Mouse (Mus musculus) retina, embryonic 14.5 days (tissue): ENCODE measurements at regions not wholly inside any gene's neighbourhood (a gene's known extent, or its start where the extent isn't known, plus 50 kb on each side); places are given as distances from the start of the nearest gene placed in this dataset.
A peak's percentile ranks its signal among the peaks of the same experiment; 100 is the strongest.

Experiments used
- DNase-seq: peaks from one replicate; pipeline ENCODE4 v3.0.0-alpha.2; 2015; ENCODE audit warnings: low spot score

DNA sequence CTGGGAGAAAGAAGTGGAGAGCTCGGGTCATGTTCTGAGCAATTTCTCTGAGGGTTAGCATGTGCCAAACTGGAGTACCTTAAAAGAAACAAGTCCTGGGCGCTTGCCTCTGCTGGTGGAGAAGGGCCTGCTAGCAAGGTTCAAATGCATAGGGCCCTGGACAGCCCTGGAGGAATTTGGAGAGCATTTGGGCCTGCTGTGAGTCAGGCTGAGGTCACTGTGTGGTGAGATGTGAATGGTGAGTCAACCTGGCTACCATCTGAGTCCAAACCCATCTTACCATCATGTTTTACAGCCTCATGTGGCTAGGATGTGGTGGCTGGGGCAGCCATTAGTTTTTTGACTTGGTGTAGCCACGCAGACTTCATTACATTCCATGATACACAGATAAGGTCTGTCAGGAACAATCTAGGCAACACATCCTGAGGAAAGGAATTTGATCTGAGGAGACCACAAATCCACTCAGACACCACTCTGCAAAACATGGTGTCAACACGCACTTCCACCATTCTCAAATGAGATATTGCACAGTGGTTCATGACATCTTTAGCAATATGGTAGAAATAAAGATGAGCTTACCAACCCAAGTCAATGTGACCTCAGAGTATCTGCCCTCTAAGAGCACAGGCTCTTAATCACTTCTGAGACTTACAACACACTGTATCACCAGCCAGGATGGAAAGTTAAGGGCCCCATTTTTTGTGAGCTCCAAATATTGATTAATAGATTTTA lies 83.1 kb downstream of the Thbs2 start:
- DNase-seq, result no peak

DNA sequence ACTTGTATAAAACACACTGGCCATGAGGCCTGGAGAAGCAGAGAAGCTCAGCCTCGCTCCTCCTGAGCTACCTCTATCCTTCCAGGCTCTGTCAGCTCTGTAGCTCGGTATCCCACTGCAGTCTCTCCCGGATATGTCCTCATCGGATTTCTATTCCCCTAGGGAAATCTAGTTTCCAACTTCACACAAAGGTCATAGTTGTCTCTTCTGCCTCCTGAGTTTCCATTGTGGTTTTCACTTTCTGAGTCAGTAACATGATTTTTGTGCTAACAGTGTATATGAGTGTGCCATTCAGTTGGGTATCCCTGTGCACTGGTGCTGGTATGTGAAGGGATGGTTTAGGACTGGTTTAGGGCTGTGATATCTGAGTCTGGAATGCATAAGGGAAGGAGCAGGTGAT lies 85.2 kb downstream of the Thbs2 start:
- DNase-seq, result no peak

- DNase-seq, result no peak
Measured at GRCm38 (mm10) chr17:14606356-14606989, 87.6 kb downstream of the Thbs2 start.

- no peak for DNase-seq
Measured at GRCm38 (mm10) chr17:14599681-14600080, 94.4 kb downstream of the Thbs2 start.

- no peak for DNase-seq
Measured at GRCm38 (mm10) chr17:14596470-14596869, 97.6 kb downstream of the Thbs2 start.

DNA sequence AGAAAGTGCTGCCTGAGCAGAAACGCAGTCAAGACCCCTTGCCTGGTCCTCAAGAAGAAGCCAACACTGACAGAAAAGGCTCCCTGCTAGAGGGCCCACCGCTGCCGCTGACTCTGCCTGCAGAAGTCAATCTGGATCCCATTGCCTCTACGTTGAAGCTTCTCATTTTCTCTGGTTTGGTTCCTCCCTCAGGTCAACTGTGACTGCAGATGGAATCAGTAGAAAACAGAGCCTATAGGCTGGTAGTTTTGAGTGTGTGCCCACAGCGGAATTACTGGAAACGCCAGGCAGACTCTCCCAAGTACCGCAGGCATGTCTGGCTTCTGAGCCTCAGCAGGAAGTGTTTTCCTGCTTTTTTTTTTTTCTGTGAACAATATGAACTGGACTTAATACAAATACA lies 98.5 kb downstream of the Thbs2 start:
- DNase-seq, result no peak

- no peak for DNase-seq
Measured at GRCm38 (mm10) chr17:14588086-14588817, 105.8 kb downstream of the Thbs2 start.

DNA sequence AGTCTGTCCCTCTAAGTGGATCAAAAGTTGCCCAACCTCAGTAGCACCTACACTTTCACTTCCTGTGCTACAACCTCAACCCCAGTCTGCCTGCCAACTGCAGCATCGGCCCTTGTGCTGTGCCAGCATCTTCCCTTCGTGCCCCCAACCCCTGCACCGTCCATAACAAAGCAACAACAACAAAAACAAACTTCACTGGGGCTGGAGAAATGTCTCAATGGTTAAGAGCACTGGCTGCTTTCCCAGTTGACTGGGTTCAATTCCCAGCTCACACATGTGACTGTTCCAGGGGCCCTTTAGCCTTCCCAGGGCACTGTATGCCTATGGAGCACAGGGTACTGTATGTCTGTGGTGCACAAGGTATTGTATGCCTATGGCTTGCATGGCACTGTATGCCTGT lies 114.4 kb downstream of the Thbs2 start:
- DNase-seq, result no peak

DNA sequence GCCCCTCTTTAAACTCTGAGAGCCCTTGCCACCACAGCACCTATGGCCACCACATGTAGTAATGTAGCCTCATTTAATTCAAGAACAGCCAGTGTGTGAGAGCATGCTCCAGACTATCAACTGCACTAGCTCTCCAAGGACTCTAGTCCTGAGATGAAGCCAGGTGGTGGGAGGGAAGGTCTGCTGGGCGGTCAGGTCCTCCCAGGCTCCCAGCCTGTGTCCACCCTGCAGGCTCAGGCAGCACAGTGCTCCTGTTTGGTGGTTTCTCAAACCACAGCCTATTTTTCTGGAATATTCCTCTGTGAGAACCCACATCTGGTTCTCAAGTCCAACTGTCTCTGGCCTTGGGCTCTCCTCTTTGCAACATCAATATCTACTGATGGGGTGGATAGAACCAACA lies 115.3 kb downstream of the Thbs2 start:
- DNase-seq, result no peak

DNA sequence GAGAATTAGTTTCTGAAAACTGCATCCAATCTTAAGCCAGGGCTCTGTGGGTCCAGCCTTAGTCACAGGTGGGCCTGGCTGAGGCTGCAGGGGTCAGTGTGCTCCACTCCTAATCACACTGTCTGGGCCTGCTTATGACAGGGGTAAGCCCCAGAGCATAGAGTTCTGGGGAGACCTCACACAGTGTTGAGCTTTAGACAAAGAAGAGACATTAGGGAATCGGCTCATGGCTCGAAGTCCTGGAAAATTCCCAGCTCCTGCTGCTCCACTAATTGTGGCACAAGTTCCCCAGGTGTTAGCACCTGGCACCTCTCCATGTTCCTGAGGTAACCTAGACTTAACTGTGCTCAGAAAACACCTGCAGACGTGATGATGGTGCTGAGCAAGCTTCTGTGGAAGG lies 115.8 kb downstream of the Thbs2 start:
- no peak for DNase-seq

DNA sequence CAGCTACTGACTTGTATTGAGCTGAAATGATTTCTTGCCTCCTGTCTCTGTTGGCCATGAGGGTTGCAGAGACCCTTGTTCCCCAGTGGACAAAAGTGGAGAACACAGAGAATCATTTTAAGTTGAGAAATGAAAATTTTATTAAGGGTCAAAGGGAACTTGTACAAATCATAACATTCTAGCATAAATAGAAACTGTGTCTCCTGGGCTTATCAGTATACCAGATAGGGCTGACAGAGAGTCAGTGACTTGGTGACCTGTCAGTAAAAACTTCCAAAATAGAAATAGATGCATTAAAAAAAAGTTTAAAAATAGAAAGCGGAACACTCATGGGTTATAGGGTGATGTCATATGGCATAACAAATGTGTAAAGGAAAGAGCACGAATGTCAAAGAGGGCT lies 117.9 kb downstream of the Thbs2 start:
- no peak for DNase-seq

DNA sequence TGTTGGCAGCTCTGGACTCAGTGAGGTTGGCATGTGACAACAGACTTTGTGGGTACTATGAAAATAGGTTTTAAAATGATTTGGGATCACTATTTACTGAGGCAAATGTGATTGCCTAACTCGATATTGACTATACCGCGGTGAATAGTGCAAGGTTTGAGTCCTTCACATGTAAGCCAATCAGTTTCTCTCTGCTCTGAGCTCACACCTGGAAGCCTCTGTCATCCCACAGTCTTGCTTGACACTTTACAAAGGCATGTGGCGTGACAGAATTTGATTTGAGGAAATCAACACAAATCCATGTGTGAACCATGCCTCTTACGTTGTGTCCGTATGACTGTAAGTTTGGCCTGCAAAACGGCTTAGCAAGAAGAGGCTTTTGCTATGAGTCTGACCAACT lies 122.9 kb downstream of the Thbs2 start:
- DNase-seq, result no peak

GRCm38 (mm10) chr17:14570266-14570775 lies 123.7 kb downstream of the Thbs2 start:
- DNase-seq, result no peak

DNA sequence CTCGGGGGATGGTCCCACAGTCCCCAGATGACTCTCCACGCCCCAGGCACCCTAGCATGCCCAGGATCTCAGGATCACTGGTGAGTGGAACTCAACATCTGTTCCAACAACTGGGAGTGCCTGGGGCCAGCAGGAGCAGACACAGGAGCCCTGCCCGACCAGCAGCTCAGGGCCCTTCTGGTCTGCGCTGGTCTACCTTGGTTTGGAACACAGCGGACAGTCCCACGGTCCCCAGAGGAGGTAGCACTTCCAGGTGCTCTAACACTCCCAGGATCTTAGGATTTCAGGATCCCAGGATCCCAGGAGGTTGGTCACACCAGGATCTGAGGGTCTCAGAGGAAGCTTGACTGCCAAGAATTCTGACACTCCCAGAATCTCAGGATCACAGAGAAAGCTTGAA lies 131.8 kb downstream of the Thbs2 start:
- no peak for DNase-seq

- no peak for DNase-seq
Measured at GRCm38 (mm10) chr17:14557214-14557613, 136.8 kb downstream of the Thbs2 start.

DNA sequence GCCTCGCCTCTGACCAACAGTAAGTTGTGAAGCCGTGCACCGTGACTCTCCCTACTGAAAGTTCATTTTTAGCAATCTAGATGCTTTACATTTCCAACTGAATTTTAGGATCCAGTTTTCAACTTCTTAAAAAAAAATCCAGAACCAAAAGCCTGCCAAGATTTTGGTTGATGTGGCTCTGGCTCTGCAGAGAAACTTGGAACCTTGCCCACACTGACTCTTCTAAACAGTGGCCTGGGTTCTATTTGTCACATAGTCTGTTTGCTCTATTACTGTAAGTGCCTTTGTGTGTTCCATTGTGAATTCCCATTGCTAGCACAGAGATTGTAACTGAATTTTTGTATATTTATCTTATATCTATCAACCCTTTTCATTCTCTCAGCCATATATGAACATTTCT lies 140.8 kb downstream of the Thbs2 start:
- no peak for DNase-seq

DNA sequence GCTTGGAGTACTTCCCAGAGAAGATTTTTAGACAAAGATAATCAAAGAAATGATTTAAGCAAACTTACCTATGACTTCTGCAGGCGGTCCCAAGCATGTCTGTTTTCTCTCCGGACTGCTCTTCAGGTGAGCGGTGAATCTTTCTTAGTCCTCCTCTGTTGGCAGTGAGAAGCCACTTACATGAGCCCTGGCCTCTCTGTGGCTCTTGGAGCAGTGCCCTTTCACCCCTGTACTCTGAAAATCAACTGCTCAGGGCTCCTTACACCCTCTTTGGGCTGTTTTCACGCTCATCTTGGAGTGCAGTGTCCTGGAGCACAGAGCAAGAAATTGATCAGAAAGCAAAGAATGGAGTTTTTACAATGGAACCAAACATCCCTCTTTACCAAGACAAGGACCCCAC lies 142.0 kb downstream of the Thbs2 start:
- DNase-seq, result no peak

- no peak for DNase-seq
Measured at GRCm38 (mm10) chr17:14551610-14552009, 142.4 kb downstream of the Thbs2 start.

GRCm38 (mm10) chr17:14545822-14546473 lies 148.1 kb downstream of the Thbs2 start:
- peak; percentile 69 for DNase-seq

GRCm38 (mm10) chr17:14544343-14545002 lies 149.6 kb downstream of the Thbs2 start:
- DNase-seq, result no peak

DNA sequence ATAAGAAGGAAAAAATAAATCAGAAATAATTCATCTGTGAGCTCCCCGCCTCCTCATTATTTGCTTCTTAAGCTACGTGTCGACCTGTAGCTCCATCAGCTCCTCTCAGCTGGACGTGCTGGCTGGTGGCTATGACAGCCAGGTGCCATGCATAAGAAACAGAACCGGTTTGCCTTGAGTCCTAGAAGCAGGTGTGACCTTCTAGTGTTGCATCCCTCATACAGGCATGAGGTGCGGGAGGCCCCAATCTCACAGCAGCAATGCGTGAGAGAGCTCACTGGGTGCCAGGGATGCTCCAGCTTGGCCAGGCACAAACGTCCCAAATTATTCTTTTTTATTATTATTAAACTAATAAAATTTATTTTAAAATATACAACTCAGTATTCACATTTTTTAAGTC lies 153.0 kb downstream of the Thbs2 start:
- DNase-seq, result no peak
